Mouse (Mus musculus) cerebellum, adult 2 months (tissue): ENCODE data around the gene Ppm1j. TPM values are rescaled to one million over a fixed set of nuclear protein-coding genes. Genes with fewer than 3 reads are reported as not detected.
A peak's percentile ranks its signal among the peaks of the same experiment; 100 is the strongest.
"Not testable (repeated sequence)": the region's sequence is repeated elsewhere in the genome, so short reads cannot be mapped to it uniquely, and the experiment has no call there.

Experiments
- DNase-seq, 2 experiments: peaks; one replicate each; pipeline ENCODE4 v3.0.0; 2021
- H3K27ac ChIP-seq: fragments of 200-500 bp; 2 replicates; pipeline ENCODE4 v1.5.1; 2012; ENCODE audit warnings: low read length, control low read depth, inconsistent platforms; ENCODE audit not compliant: insufficient read depth
- H3K27me3 ChIP-seq: fragments of 200-500 bp; 2 replicates; pipeline ENCODE4 v1.6.1; 2012; ENCODE audit warnings: inconsistent platforms, mild to moderate bottlenecking, low read length, moderate library complexity; ENCODE audit not compliant: control insufficient read depth, insufficient read depth
- H3K4me1 ChIP-seq: fragments of 200-500 bp; 2 replicates; pipeline ENCODE4 v1.6.1; 2011; ENCODE audit warnings: low read length; ENCODE audit not compliant: control insufficient read depth, insufficient read depth
- H3K4me3 ChIP-seq: fragments of 200-500 bp; replicated peaks from 2 replicates; pipeline ENCODE3; 2011; ENCODE audit warnings: mild to moderate bottlenecking, low read depth, low read length, control low read depth; ENCODE audit not compliant: insufficient read depth
- CTCF ChIP-seq: fragments of 200-500 bp; IDR thresholded peaks from 2 replicates; pipeline ENCODE4 v1.5.1; 2011; ENCODE audit warnings: low read depth, mild to moderate bottlenecking, control low read depth, low read length, moderate library complexity, borderline replicate concordance; ENCODE audit not compliant: insufficient read depth
- POLR2A ChIP-seq: fragments of 200-500 bp; IDR thresholded peaks from 2 replicates; pipeline ENCODE4 v1.6.1; 2011; ENCODE audit warnings: low read length, control low read depth, borderline replicate concordance; ENCODE audit not compliant: insufficient read depth
- WGBS: fragments of 180-500 bp; shearing (Covaris S2); methylation state at CpG from one replicate; pipeline ENCODE4 v1.1.7; 2018; 5-methylcytosine and 5-hydroxymethylcytosine counted together
- polyA plus RNA-seq: library from polyadenylated mRNA; depleted of rRNA; stranded (reverse); fragments of >200 nt; gene quantifications from 2 replicates; pipeline ENCODE4 v1.2.3, GENCODE M21; 2012

Gene Ppm1j
- polyA plus RNA-seq, 1 experiment = 4.5 TPM

GRCm38 (mm10) chr3:104758869-104759268 is 22.0 kb upstream of the Ppm1j start:
- DNase-seq = no peak
- no peaks in the 10 kb centered on the region for H3K27me3 ChIP-seq
- no peak overlapping the region for H3K27ac ChIP-seq
- no peaks in the 10 kb centered on the region for H3K4me1 ChIP-seq
- H3K4me3 ChIP-seq = no peak overlapping the region
- WGBS = 21% methylated on average over 5 of the region's 5 CpGs
- TF ChIP-seq POLR2A (no peak), CTCF (no peak)

DNA sequence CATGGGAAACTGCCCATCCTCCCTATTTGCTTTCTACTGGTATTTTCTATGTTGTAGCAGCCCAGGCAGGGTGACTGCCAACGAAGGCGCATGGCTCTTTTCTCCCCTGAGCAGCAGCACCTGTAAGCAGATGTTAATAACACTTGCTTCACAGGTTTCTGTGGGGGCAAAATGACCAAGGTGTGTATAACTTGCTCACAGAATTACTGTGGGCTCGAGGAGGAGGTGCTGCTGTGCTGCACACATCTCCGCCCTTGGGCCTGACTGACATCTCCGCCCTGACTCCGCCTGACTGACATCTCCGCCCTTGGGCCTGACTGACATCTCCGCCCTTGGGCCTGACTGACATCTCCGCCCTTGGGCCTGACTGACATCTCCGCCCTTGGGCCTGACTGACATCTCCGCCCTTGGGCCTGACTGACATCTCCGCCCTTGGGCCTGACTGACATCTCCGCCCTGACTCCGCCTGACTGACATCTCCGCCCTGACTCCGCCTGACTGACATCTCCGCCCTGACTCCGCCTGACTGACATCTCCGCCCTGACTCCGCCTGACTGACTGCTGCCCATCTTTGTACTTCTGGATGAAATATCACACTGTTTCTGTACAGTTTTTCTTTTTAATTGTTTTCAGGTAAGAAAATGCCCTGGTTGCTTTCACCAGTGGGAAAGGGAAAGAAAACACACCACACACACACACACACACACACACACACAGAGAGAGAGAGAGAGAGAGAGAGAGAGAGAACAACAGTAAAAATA is 18.6 kb upstream of the Ppm1j start:
- not testable (repeated sequence) for H3K27ac ChIP-seq, DNase-seq, H3K27me3 ChIP-seq, H3K4me1 ChIP-seq, H3K4me3 ChIP-seq
- 32% methylated on average over 20 of the region's 20 CpGs for WGBS

DNA sequence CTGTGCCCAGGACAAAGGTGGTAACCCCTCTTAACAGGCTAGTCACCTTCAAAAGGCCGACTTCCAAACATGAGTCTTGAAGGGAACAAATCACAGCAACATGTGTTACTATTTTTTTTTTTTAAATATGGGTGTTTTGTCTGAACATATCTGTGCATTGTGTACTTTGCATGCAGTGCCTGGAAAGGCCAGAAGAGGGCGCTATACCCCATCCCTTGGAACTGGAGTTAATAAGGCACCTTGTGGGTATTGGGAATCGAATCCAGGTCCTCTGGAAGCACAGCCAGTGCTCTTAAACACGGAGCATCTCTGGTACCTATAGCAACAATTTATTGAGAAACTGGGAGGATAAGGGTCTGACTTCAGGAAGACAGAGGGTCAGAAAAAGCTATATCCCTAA is 15.8 kb upstream of the Ppm1j start:
- no peak overlapping the region for H3K4me3 ChIP-seq
- no peak for DNase-seq
- TF ChIP-seq CTCF (peak; percentile 18; the same call in 1 of the 2 replicates), POLR2A (no peak)
- WGBS = 18% methylated on average over 4 of the region's 4 CpGs
- no peak overlapping the region for H3K27ac ChIP-seq
- H3K27me3 ChIP-seq = no peaks in the 10 kb centered on the region
- H3K4me1 ChIP-seq = no peaks in the 10 kb centered on the region

GRCm38 (mm10) chr3:104767141-104767540 is 13.7 kb upstream of the Ppm1j start:
- TF ChIP-seq CTCF = no peak
- Histone ChIP-seq H3K27ac (no peak overlapping the region), H3K27me3 (no peaks in the 10 kb centered on the region), H3K4me3 (no peak overlapping the region), H3K4me1 (no peaks in the 10 kb centered on the region)
- DNase-seq = no peak
- 68% methylated on average over 2 of the region's 2 CpGs for WGBS

- Histone ChIP-seq H3K4me3 (no peak overlapping the region), H3K27me3 (no peaks in the 10 kb centered on the region), H3K4me1 (no peaks in the 10 kb centered on the region), H3K27ac (no peak overlapping the region)
- TF ChIP-seq POLR2A (no peak), CTCF (no peak)
- no peak for DNase-seq
- 74% methylated on average over 4 of the region's 4 CpGs for WGBS
Observed at GRCm38 (mm10) chr3:104767716-104768115, 13.1 kb upstream of the Ppm1j start.

DNA sequence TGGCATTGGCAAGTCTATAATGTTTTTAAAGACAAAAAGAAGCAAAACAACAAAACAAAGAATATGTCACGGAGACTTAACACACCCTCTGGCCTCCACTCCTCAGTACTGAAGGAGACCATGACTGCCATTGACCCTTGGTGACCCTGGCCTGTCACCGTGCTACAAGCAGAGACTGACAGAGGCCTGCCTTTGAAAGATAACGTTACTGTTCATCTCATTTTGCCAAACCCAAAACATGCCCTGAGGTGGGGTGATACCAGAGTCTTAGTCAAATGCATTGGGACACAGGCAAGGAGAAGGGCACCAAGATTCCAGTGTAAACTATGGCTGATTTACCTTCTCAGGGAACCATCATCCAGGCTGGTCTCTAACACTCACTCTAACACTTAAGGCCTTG is 11.7 kb upstream of the Ppm1j start:
- 41% methylated on average over 3 of the region's 3 CpGs for WGBS
- TF ChIP-seq CTCF (no peak), POLR2A (no peak)
- no peak for DNase-seq

DNA sequence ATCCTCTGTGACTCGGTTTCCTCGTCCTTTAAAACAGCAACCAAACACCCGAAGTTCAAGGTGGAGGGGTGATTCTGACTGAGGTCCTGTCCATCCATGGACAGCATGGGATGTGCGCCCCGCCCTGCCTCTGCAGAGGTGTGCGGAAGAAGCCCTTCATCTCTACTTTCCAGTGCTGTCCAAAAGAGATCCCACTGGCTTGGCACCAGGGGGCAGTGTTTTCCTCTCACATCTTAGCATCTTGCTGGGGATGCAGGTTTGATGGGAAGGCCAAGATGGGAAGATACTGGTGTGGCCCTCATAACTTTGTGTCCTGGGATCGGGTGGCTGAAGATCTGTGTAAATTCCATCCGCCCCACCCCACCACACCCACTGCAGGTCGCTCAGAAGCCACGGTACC is 10.8 kb upstream of the Ppm1j start:
- peak; percentile 50 for TF ChIP-seq CTCF
- TF ChIP-seq POLR2A = no peak
- no peak for DNase-seq
- 55% methylated on average over 10 of the region's 10 CpGs for WGBS
- no peak overlapping the region for H3K27ac ChIP-seq
- no peaks in the 10 kb centered on the region for H3K4me1 ChIP-seq
- no peak overlapping the region for H3K4me3 ChIP-seq
- H3K27me3 ChIP-seq = no peaks in the 10 kb centered on the region

More for the DNA sequence above, 11.7 kb upstream of the Ppm1j start:
- Histone ChIP-seq H3K4me1 (no peaks in the 10 kb centered on the region), H3K4me3 (no peak overlapping the region), H3K27ac (no peak overlapping the region), H3K27me3 (no peaks in the 10 kb centered on the region)

GRCm38 (mm10) chr3:104770918-104771317 is 9.9 kb upstream of the Ppm1j start:
- H3K27me3 ChIP-seq = no peaks in the 10 kb centered on the region
- no peak overlapping the region for H3K27ac ChIP-seq
- no peak for DNase-seq
- H3K4me3 ChIP-seq = no peak overlapping the region
- 75% methylated on average over 3 of the region's 3 CpGs for WGBS
- TF ChIP-seq CTCF (no peak), POLR2A (no peak)
- H3K4me1 ChIP-seq = no peaks in the 10 kb centered on the region
